Mouse (Mus musculus) cerebellum, postnatal 4 days (tissue): ENCODE data around the gene Smg6.

Experiments
- DNase-seq, 2 experiments: peaks; one replicate each; pipeline ENCODE4 v3.0.0; 2022; ENCODE audit warnings: low spot score in 2 of 2, mixed read lengths in 1 of 2

The Smg6 gene

DNA sequence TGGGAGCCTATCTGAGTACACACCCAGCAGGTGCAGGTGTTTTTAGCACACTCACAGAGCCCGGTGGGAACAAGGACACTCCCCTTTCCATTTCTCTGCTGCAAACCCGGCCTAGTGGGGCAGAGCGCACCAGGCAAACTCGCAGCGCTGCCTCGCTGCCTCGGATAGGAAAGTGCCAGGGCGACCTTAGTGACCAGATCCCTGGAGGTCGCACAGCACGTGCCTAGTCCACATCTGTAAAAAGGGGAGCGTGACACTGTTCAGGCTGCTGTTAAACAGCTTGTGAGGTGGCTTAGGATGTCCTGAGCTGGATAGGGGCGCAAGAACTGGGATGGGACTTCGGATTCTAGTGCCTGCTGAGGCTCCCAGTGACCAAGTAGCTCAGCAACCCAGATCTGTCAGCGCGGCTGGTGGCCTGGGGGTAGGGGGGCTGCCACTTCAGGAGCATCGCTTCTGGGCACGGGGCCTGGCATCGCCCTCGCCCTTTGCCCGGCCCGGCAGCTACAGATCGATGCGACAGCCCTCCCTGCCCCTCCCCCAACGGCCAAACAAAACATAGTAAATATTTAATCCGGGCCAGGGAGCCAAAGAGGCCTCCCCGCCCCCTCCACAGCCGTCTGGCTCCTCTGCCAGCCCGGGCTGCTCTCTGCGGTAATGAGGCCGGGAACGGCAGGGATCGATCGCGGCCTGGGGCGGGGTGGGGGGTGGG is 287.9 kb downstream of the Smg6 start:
- DNase-seq, result peak in 1 of 2 experiments; percentile 61
